Mouse (Mus musculus): ENCODE results near the gene Gm14295.
"Not testable (repeated sequence)": the region's sequence is repeated elsewhere in the genome, so short reads cannot be mapped to it uniquely, and the experiment has no call there.

The Gm14295 gene

GRCm38 (mm10) chr2:176798312-176798711, at the start of gene Gm14295:
Gene Gm14295 (plus strand): TSS chr2:176798612.
- not testable (repeated sequence) for DNase-seq (ENCODE audit: low spot score in 2 of 2)

- not testable (repeated sequence) for DNase-seq (ENCODE audit: low spot score in 2 of 2)
Measured at GRCm38 (mm10) chr2:176798785-176799184, 373 bp downstream of the Gm14295 start.

- not testable (repeated sequence) for DNase-seq (ENCODE audit: low spot score in 2 of 2)
Measured at GRCm38 (mm10) chr2:176830840-176831239, 32.4 kb downstream of the Gm14295 start, which contains the start of gene Gm14408. Gene Gm14408 (plus strand): TSS chr2:176831140.

All from right cerebral cortex, adult 2 months (tissue).